In the genomic region with DNA sequence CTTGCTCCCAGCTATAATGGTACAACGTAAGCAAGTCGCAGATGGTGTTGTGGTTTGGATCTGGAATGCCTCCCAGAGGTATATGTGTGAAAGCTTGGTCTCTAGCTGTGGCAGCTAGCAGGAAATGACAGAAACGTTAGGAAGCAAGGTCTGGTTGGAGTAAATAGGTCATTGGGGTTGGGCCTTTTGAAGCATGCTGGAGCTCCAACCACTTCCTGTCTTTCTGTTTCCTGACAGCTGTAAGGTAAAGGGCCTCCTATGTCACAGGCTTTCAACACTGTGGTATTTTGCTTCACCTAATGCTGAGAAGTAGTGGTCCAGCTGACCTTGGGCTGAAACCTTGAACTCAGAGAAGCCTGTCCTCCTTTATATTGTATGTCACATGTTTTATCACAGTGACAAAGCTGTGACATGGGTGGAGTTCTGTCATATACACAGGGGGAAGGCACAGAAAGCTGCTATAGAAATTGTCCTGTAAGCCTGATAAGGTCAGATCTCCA, we compare ENCODE assay signal across 10 mouse cellular contexts.
A peak's percentile ranks its signal among the peaks of the same experiment; 100 is the strongest.
DNase-seq lines count a peak whose midpoint lies in the region; ATAC-seq and TF ChIP-seq lines count a peak whose summit lies in the region.
"Had no signal": no experiment of that assay in that cellular context is flagged by ENCODE, and none has a peak within 500 bp of the region (broad histone marks: within the 10 kb centered on the region; RNA-seq: fewer than 3 reads in every experiment).

No protein-coding gene starts in this region.

- H3K4me1 ChIP-seq in embryonic facial prominence, embryonic 14.5 days (ENCODE audit: control insufficient read depth, insufficient read depth, low read length), result no peaks in the 10 kb centered on the region; the same call in 1 of the 2 replicates
- peaks cover 19% of the 10 kb centered on the region for H3K4me1 ChIP-seq in embryonic facial prominence, embryonic 10.5 days
- peaks cover 13% of the 10 kb centered on the region for H3K4me1 ChIP-seq in limb, embryonic 12.5 days (replicated peaks)
- peaks cover under 1% of the 10 kb centered on the region; the same call in 1 of the 2 replicates for H3K4me1 ChIP-seq in hindbrain, embryonic 12.5 days
- H3K4me1 ChIP-seq: neural tube, embryonic 13.5 days had no signal

- TF ChIP-seq CTCF in C2C12 (IDR thresholded peaks at IDR 0.05; ENCODE audit: control insufficient read depth, insufficient read depth, insufficient read length), result no peak

- H3K79me3 ChIP-seq in C2C12 (ENCODE audit: low read depth), result no peaks in the 10 kb centered on the region

- H3K27ac ChIP-seq in embryonic facial prominence, embryonic 14.5 days (replicated peaks; ENCODE audit: low read depth, low read length), result no peak overlapping the region
- no peak overlapping the region for H3K27ac ChIP-seq in embryonic facial prominence, embryonic 10.5 days (replicated peaks)
- peak overlapping the region; percentile 45; the same call in 1 of the 2 replicates for H3K27ac ChIP-seq in limb, embryonic 12.5 days
- H3K27ac ChIP-seq in hindbrain, embryonic 12.5 days, result no peak overlapping the region
- H3K27ac ChIP-seq: neural tube, embryonic 13.5 days had no signal

- no peak overlapping the region for H3K9ac ChIP-seq in embryonic facial prominence, embryonic 14.5 days (ENCODE audit: low read depth, low read length)
- H3K9ac ChIP-seq in limb, embryonic 12.5 days (replicated peaks), result no peak overlapping the region
- no peak overlapping the region for H3K9ac ChIP-seq in hindbrain, embryonic 12.5 days
- H3K9ac ChIP-seq: neural tube, embryonic 13.5 days had no signal

- H3ac ChIP-seq in C2C12 (ENCODE audit: control insufficient read depth, insufficient read length, low read depth), result no peak overlapping the region

- H3K4me3 ChIP-seq in embryonic facial prominence, embryonic 14.5 days (ENCODE audit: low read depth, low read length), result no peak overlapping the region
- H3K4me3 ChIP-seq in embryonic facial prominence, embryonic 10.5 days, result no peak overlapping the region
- no peak overlapping the region for H3K4me3 ChIP-seq in C2C12 (ENCODE audit: insufficient read depth, poor library complexity, severe bottlenecking)
- H3K4me3 ChIP-seq in limb, embryonic 12.5 days (replicated peaks), result no peak overlapping the region
- no peak overlapping the region for H3K4me3 ChIP-seq in hindbrain, embryonic 12.5 days
- H3K4me3 ChIP-seq: neural tube, embryonic 13.5 days had no signal

- WGBS in embryonic facial prominence, embryonic 14.5 days, result 7% methylated on average over 3 of the region's 3 CpGs
- WGBS in embryonic facial prominence, embryonic 10.5 days, result 46% methylated on average over 3 of the region's 3 CpGs
- 19% methylated on average over 3 of the region's 3 CpGs for WGBS in limb, embryonic 12.5 days
- WGBS in hindbrain, embryonic 12.5 days, result 65% methylated on average over 3 of the region's 3 CpGs

- no peak overlapping the region for H3K4me2 ChIP-seq in embryonic facial prominence, embryonic 14.5 days (ENCODE audit: low read depth, low read length)
- no peak overlapping the region for H3K4me2 ChIP-seq in limb, embryonic 12.5 days
- H3K4me2 ChIP-seq in hindbrain, embryonic 12.5 days (replicated peaks), result no peak overlapping the region
- H3K4me2 ChIP-seq: neural tube, embryonic 13.5 days had no signal

- no peaks in the 10 kb centered on the region for H3K9me3 ChIP-seq in embryonic facial prominence, embryonic 14.5 days (ENCODE audit: control insufficient read depth, low read length)
- no peaks in the 10 kb centered on the region for H3K9me3 ChIP-seq in embryonic facial prominence, embryonic 10.5 days
- H3K9me3 ChIP-seq in limb, embryonic 12.5 days, result no peaks in the 10 kb centered on the region
- H3K9me3 ChIP-seq in hindbrain, embryonic 12.5 days (replicated peaks), result no peaks in the 10 kb centered on the region
- H3K9me3 ChIP-seq: neural tube, embryonic 13.5 days had no signal

- no peaks in the 10 kb centered on the region for H3K27me3 ChIP-seq in embryonic facial prominence, embryonic 14.5 days (replicated peaks; ENCODE audit: control insufficient read depth, insufficient read depth, low read length)
- H3K27me3 ChIP-seq in embryonic facial prominence, embryonic 10.5 days (replicated peaks; ENCODE audit: low read depth, poor library complexity, severe bottlenecking), result no peaks in the 10 kb centered on the region
- H3K27me3 ChIP-seq in C2C12 (ENCODE audit: control insufficient read depth, insufficient read depth, insufficient read length), result no peaks in the 10 kb centered on the region
- H3K27me3 ChIP-seq in limb, embryonic 12.5 days, result no peaks in the 10 kb centered on the region
- no peaks in the 10 kb centered on the region for H3K27me3 ChIP-seq in hindbrain, embryonic 12.5 days
- H3K27me3 ChIP-seq: neural tube, embryonic 13.5 days had no signal

- DNase-seq in embryonic facial prominence, embryonic 14.5 days (ENCODE audit: low spot score), result peak; percentile 53
- DNase-seq in embryonic facial prominence, embryonic 10.5 days (ENCODE audit: low spot score), result no peak
- DNase-seq in yolk sac, embryonic 10.5 days (ENCODE audit: low spot score), result no peak
- no peak for DNase-seq in left cerebral cortex, adult 11 months (ENCODE audit: low spot score)
- DNase-seq: layer of hippocampus, postnatal 36 days had no signal

- no peak for ATAC-seq in embryonic facial prominence, embryonic 14.5 days (ENCODE audit: low read depth)
- 0 out of 2 replicates have a peak, but pooled peaks have one; percentile 26 for ATAC-seq in limb, embryonic 12.5 days (ENCODE audit: insufficient number of reproducible peaks, insufficient read depth, low FRiP score, low TSS enrichment, low read depth)
- peak; percentile 95 for ATAC-seq in neutrophil, adult 5-6 weeks (ENCODE audit: extremely low read depth, insufficient number of reproducible peaks, low FRiP score, poor library complexity, severe bottlenecking)
- no peak for ATAC-seq in hindbrain, embryonic 12.5 days (ENCODE audit: low FRiP score)

- H3K79me2 ChIP-seq in C2C12 (ENCODE audit: control insufficient read depth, insufficient read depth), result no peaks in the 10 kb centered on the region

- no peaks in the 10 kb centered on the region for H3K36me3 ChIP-seq in embryonic facial prominence, embryonic 14.5 days (ENCODE audit: control insufficient read depth, insufficient read depth, low read length)
- no peaks in the 10 kb centered on the region for H3K36me3 ChIP-seq in embryonic facial prominence, embryonic 10.5 days (replicated peaks)
- no peaks in the 10 kb centered on the region for H3K36me3 ChIP-seq in C2C12 (ENCODE audit: control insufficient read depth, insufficient read depth)
- no peaks in the 10 kb centered on the region for H3K36me3 ChIP-seq in limb, embryonic 12.5 days
- H3K36me3 ChIP-seq in hindbrain, embryonic 12.5 days, result no peaks in the 10 kb centered on the region
- H3K36me3 ChIP-seq: neural tube, embryonic 13.5 days had no signal

TF ChIP-seq in C2C12, 6 proteins besides CTCF, POLR2A, EP300 and RAD21:
- no peak for TF ChIP-seq USF1 (IDR thresholded peaks at IDR 0.05; ENCODE audit: low read depth)
- no peak for TF ChIP-seq CEBPB (IDR thresholded peaks at IDR 0.05; ENCODE audit: low read depth)
- no peak for TF ChIP-seq MYOG (IDR thresholded peaks at IDR 0.05; ENCODE audit: control insufficient read depth, extremely low read depth, insufficient read length)
- peak; percentile 81 for TF ChIP-seq MAX (IDR thresholded peaks at IDR 0.05)
- TF ChIP-seq FOSL1 (IDR thresholded peaks at IDR 0.05; ENCODE audit: insufficient read depth, low read length, poor library complexity, severe bottlenecking), result no peak
- peak; percentile 62 for TF ChIP-seq MYOD1 (IDR thresholded peaks at IDR 0.05; ENCODE audit: control insufficient read depth, insufficient read length, low read depth)

Comparison
In these comparisons a context has a peak if more than half of its experiments do, and no peak if none do; other contexts are left out.
1. ATAC-seq: peak in limb, embryonic 12.5 days (single experiment) and neutrophil, adult 5-6 weeks (single experiment); none in embryonic facial prominence, embryonic 14.5 days (single experiment) and hindbrain, embryonic 12.5 days (single experiment).